Mouse (Mus musculus) retina, adult 2 months (tissue): Measurements from ENCODE around the gene Uggt2.
"Not testable (repeated sequence)": the region's sequence is repeated elsewhere in the genome, so short reads cannot be mapped to it uniquely, and the experiment has no call there.

ENCODE experiments used
- DNase-seq: peaks from one replicate; pipeline ENCODE4 v3.0.0-alpha.2; 2012; ENCODE audit warnings: low read depth, low spot score

Uggt2 gene

GRCm38 (mm10) chr14:118981711-118982428, 117.4 kb downstream of the Uggt2 start:
- not testable (repeated sequence) for DNase-seq

- no peak for DNase-seq
Measured at GRCm38 (mm10) chr14:118980890-118981289, 118.3 kb downstream of the Uggt2 start.

GRCm38 (mm10) chr14:118980358-118980757, 118.9 kb downstream of the Uggt2 start:
- DNase-seq: no peak

- DNase-seq: no peak
Measured at GRCm38 (mm10) chr14:118979571-118980325, 119.5 kb downstream of the Uggt2 start.

GRCm38 (mm10) chr14:118977136-118977816, 122.0 kb downstream of the Uggt2 start:
- DNase-seq: no peak

- no peak for DNase-seq
Measured at GRCm38 (mm10) chr14:118972268-118972667, 127.0 kb downstream of the Uggt2 start.

- no peak for DNase-seq
Measured at GRCm38 (mm10) chr14:118967646-118968045, 131.6 kb downstream of the Uggt2 start.

GRCm38 (mm10) chr14:118965356-118966000, 133.8 kb downstream of the Uggt2 start:
- no peak for DNase-seq

- no peak for DNase-seq
Measured at GRCm38 (mm10) chr14:118958010-118958409, 141.2 kb downstream of the Uggt2 start.

GRCm38 (mm10) chr14:118951912-118952583, 147.2 kb downstream of the Uggt2 start:
- DNase-seq: no peak

GRCm38 (mm10) chr14:118948841-118949240, 150.4 kb downstream of the Uggt2 start:
- DNase-seq: no peak

- no peak for DNase-seq
Measured at GRCm38 (mm10) chr14:118944702-118945101, 154.5 kb downstream of the Uggt2 start.

- no peak for DNase-seq
Measured at GRCm38 (mm10) chr14:118942076-118942475, 157.2 kb downstream of the Uggt2 start.

GRCm38 (mm10) chr14:118940796-118941495, 158.3 kb downstream of the Uggt2 start:
- DNase-seq: no peak

- DNase-seq: no peak
Measured at GRCm38 (mm10) chr14:118938551-118938950, 160.7 kb downstream of the Uggt2 start.

- DNase-seq: peak; percentile 94
Measured at GRCm38 (mm10) chr14:118937533-118938492, 161.4 kb downstream of the Uggt2 start, which contains the start of gene Dnajc3. Gene Dnajc3, plus strand, starts transcription at chr14:118937976.

GRCm38 (mm10) chr14:118936952-118937351, 162.3 kb downstream of the Uggt2 start:
- DNase-seq: no peak

GRCm38 (mm10) chr14:118936236-118936635, 163.0 kb downstream of the Uggt2 start:
- no peak for DNase-seq
